Mouse (Mus musculus): ENCODE data around the gene Il22ra2.

GRCm38 (mm10) chr10:19577571-19577970 lies 44.2 kb upstream of the Il22ra2 start:
- TF ChIP-seq CTCF (IDR thresholded peaks at IDR 0.05; ENCODE audit: borderline replicate concordance, extremely low read depth, insufficient read depth, insufficient read length) (no peak), POLR2A (IDR thresholded peaks at IDR 0.05; ENCODE audit: borderline replicate concordance, extremely low read depth, insufficient read depth, insufficient read length, poor library complexity, severe bottlenecking) (no peak)
